Mouse (Mus musculus) neural tube, embryonic 11.5 days (tissue): Measurements from ENCODE around the gene Sf3a3. TPM values are rescaled to one million over a fixed set of nuclear protein-coding genes. Genes with fewer than 3 reads are reported as not detected.

Source experiments
- ATAC-seq: fragments of 200-750 bp; cut with Nextera tagmentation; 2 replicates; pipeline ENCODE4 v1.8.0; 2017; ENCODE audit warnings: moderate number of reproducible peaks, mild to moderate bottlenecking, moderate TSS enrichment, moderate library complexity; ENCODE audit not compliant: insufficient read depth, low FRiP score, low TSS enrichment
- DNase-seq: peaks from one replicate; pipeline ENCODE4 v3.0.0-alpha.2; 2015; ENCODE audit warnings: low spot score
- H3K27ac ChIP-seq: fragments of 300-500 bp; sonication (generic); 2 replicates; pipeline ENCODE4 v1.5.1; 2014; ENCODE audit warnings: low read depth, mild to moderate bottlenecking, low read length
- H3K27me3 ChIP-seq: fragments of 300-500 bp; sonication (generic); 2 replicates; pipeline ENCODE4 v1.6.1; 2014; ENCODE audit warnings: mild to moderate bottlenecking, low read length, mixed read lengths; ENCODE audit not compliant: control insufficient read depth, insufficient read depth
- H3K36me3 ChIP-seq: fragments of 300-500 bp; sonication (generic); 2 replicates; pipeline ENCODE4 v1.6.1; 2014; ENCODE audit warnings: mild to moderate bottlenecking, low read length, moderate library complexity, mixed read lengths; ENCODE audit not compliant: control insufficient read depth, insufficient read depth
- H3K4me1 ChIP-seq: fragments of 300-500 bp; sonication (generic); 2 replicates; pipeline ENCODE4 v1.6.1; 2014; ENCODE audit warnings: low read length, mixed read lengths; ENCODE audit not compliant: control insufficient read depth, insufficient read depth
- H3K4me2 ChIP-seq: fragments of 300-500 bp; sonication (generic); 2 replicates; pipeline ENCODE4 v1.6.1; 2014; ENCODE audit warnings: low read depth, mild to moderate bottlenecking, moderate library complexity
- H3K4me3 ChIP-seq: fragments of 300-500 bp; sonication (generic); 2 replicates; pipeline ENCODE4 v1.5.1; 2014; ENCODE audit warnings: low read depth, low read length
- H3K9ac ChIP-seq: fragments of 300-500 bp; sonication (generic); 2 replicates; pipeline ENCODE4 v1.6.1; 2014; ENCODE audit warnings: mild to moderate bottlenecking, low read length
- H3K9me3 ChIP-seq: fragments of 300-500 bp; sonication (generic); 2 replicates; pipeline ENCODE4 v1.6.1; 2016; ENCODE audit warnings: low read length; ENCODE audit not compliant: control insufficient read depth
- WGBS: fragments of 180-500 bp; shearing (Covaris S2); extraction: QIAGEN DNeasy Blood & Tissue Kit; methylation state at CpG from one replicate; pipeline ENCODE4 v1.1.7; 2014; 5-methylcytosine and 5-hydroxymethylcytosine counted together
- polyA plus RNA-seq: library from polyadenylated mRNA; unstranded; fragments of >200 nt; fragmentation: Nextera tagmentation; extraction: Ambion mirVana; gene quantifications from 2 replicates; pipeline ENCODE4 v1.2.1, GENCODE M21; 2014

The Sf3a3 gene
- 196 TPM in 2 replicates for polyA plus RNA-seq

DNA sequence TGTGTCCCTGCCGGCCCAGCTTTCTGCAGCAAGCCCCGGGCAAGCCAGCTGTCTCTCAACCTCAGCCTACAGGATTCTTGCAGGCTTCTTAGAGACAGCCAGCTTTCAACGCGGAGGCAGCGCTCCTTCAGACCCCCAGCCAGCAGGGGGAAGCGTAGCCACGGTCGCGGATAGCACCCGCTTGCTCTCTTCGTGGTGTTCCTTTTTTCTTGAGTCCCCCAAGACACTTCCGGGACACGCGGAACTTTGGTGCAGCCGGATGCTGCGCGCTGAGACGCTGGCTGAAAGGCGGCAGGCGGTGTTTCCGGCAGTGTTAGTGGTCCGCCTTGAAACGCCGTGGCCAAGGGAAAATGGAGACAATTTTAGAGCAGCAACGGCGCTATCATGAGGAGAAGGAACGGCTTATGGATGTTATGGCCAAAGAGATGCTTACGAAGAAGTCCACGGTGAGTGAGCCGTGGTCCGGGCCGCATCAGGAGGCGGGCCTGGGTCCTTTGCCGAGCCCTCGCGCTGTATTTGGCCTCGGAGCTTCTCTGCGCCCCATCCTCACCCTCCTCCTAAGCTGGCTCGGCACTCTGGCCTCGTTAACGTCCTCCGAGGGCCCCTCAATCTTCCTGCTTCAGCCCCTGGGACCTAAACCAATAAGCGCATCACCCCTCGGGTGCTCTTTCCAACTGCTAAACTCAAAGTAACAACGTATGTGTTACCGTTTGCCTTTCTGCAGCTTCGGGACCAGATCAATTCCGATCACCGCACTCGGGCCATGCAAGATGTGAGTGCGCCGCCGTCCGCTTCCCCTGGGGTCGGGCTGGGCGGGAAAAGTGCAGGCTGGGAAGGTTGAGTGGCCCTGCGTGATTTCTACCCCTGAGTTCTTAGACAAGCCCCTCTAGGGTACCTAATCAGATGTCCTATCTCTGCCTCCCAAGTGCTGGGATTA, at the start of gene Sf3a3:
Sf3a3 (plus strand) TSS at position 232 of the 937 bp plus-strand sequence.
- peak within 1 kb of the TSS; percentile 76 for H3K4me2 ChIP-seq
- H3K9me3 ChIP-seq: no peaks in the 10 kb centered on the region
- ATAC-seq (peak; percentile 86), DNase-seq (peak; percentile 96)
- H3K27me3 ChIP-seq: no peaks in the 10 kb centered on the region
- peak within 1 kb of the TSS; percentile 89 for H3K9ac ChIP-seq
- H3K4me1 ChIP-seq: peaks cover 10% of the 10 kb centered on the region; the same call in 1 of the 2 replicates
- 0 out of 2 replicates have a peak within 1 kb of the TSS, but pooled peaks have one; percentile 29 for H3K27ac ChIP-seq
- H3K36me3 ChIP-seq: peaks cover 7% of the 10 kb centered on the region
- H3K4me3 ChIP-seq: peak within 1 kb of the TSS; percentile 97
- WGBS: under 1% methylated on average over 57 of the region's 57 CpGs

DNA sequence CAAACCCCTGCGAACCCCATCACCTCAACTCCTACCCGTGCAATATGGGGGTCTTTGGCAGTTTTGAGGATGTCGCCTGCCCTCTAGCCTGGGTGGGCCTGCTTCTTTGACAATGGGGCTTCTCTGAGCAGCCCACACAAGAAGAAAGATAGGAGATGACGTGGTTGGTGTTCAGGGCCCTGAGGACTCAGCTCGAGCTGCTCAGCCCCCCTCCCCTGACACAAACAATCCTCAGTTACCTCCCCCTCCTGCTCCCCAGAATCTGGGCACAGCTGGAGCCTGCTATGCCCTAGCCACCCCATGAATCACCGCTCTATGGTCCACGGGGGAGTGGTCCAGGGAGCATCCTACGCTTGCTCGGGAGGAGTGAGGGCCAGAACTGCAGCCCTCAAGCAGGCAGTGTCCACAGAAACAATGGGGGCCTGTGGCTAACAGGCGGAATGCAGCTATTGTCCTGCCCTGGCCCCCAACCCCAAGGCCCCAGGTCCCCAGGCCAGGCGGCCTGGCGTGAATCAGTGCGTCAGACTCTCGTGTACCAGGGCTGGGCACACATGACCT, 47.0 kb upstream of the Sf3a3 start:
- ATAC-seq (peak; percentile 64), DNase-seq (peak; percentile 56)
- Histone ChIP-seq H3K36me3 (no peaks in the 10 kb centered on the region), H3K4me1 (peaks cover 32% of the 10 kb centered on the region), H3K9ac (peak overlapping the region; percentile 32; the same call in 1 of the 2 replicates), H3K9me3 (no peaks in the 10 kb centered on the region), H3K4me3 (no peak overlapping the region), H3K27ac (peak overlapping the region; percentile 90), H3K4me2 (peak overlapping the region; percentile 22; the same call in 1 of the 2 replicates), H3K27me3 (peaks cover 38% of the 10 kb centered on the region)
- WGBS: 14% methylated on average over 14 of the region's 14 CpGs

- Histone ChIP-seq H3K4me3 (no peak overlapping the region; the same call in 1 of the 2 replicates), H3K9ac (peak overlapping the region; percentile 32; the same call in 1 of the 2 replicates), H3K36me3 (no peaks in the 10 kb centered on the region), H3K27ac (peak overlapping the region; percentile 90), H3K9me3 (no peaks in the 10 kb centered on the region), H3K27me3 (peaks cover 36% of the 10 kb centered on the region), H3K4me1 (peaks cover 37% of the 10 kb centered on the region), H3K4me2 (peak overlapping the region; percentile 22; the same call in 1 of the 2 replicates)
- WGBS: 4% methylated on average over 8 of the region's 8 CpGs
- DNase-seq (peak; percentile 72), ATAC-seq (peak; percentile 81)
Measured at GRCm38 (mm10) chr4:124668078-124668477, 46.5 kb upstream of the Sf3a3 start.

- WGBS: 70% methylated on average over 8 of the region's 8 CpGs
- peaks cover 34% of the 10 kb centered on the region for H3K4me1 ChIP-seq
- H3K9ac ChIP-seq: no peak overlapping the region
- H3K27me3 ChIP-seq: peaks cover 33% of the 10 kb centered on the region
- ATAC-seq (no peak), DNase-seq (peak; percentile 11)
- no peak overlapping the region for H3K4me2 ChIP-seq
- H3K36me3 ChIP-seq: no peaks in the 10 kb centered on the region
- H3K9me3 ChIP-seq: no peaks in the 10 kb centered on the region
- no peak overlapping the region for H3K27ac ChIP-seq
- no peak overlapping the region for H3K4me3 ChIP-seq
Measured at GRCm38 (mm10) chr4:124670232-124670631, 44.3 kb upstream of the Sf3a3 start.

DNA sequence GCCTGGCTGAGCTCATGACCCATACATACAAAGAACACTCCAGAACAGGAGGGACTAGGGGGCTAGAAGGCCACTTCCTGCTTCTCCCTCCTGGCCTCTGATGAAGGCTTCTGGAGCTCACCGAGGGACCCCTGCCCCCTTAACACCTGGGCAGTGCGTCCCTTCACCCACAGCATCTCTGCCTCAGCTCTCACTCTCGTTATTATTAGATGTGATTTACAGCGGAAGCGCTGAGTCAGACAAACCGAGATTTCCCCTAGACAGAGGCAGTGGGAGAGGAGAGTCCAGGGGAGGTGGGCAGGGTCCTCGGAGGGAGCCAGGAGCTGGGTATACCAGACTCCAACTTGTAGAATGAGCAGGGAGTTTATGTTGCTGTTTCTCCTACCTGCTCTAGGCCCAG, 43.0 kb upstream of the Sf3a3 start:
- peaks cover 34% of the 10 kb centered on the region for H3K4me1 ChIP-seq
- no peak overlapping the region for H3K4me3 ChIP-seq
- no peak overlapping the region for H3K27ac ChIP-seq
- no peaks in the 10 kb centered on the region for H3K36me3 ChIP-seq
- ATAC-seq (no peak), DNase-seq (peak; percentile 13)
- H3K9ac ChIP-seq: no peak overlapping the region
- peaks cover 29% of the 10 kb centered on the region for H3K27me3 ChIP-seq
- H3K9me3 ChIP-seq: no peaks in the 10 kb centered on the region
- no peak overlapping the region; the same call in 1 of the 2 replicates for H3K4me2 ChIP-seq
- 32% methylated on average over 7 of the region's 7 CpGs for WGBS

DNA sequence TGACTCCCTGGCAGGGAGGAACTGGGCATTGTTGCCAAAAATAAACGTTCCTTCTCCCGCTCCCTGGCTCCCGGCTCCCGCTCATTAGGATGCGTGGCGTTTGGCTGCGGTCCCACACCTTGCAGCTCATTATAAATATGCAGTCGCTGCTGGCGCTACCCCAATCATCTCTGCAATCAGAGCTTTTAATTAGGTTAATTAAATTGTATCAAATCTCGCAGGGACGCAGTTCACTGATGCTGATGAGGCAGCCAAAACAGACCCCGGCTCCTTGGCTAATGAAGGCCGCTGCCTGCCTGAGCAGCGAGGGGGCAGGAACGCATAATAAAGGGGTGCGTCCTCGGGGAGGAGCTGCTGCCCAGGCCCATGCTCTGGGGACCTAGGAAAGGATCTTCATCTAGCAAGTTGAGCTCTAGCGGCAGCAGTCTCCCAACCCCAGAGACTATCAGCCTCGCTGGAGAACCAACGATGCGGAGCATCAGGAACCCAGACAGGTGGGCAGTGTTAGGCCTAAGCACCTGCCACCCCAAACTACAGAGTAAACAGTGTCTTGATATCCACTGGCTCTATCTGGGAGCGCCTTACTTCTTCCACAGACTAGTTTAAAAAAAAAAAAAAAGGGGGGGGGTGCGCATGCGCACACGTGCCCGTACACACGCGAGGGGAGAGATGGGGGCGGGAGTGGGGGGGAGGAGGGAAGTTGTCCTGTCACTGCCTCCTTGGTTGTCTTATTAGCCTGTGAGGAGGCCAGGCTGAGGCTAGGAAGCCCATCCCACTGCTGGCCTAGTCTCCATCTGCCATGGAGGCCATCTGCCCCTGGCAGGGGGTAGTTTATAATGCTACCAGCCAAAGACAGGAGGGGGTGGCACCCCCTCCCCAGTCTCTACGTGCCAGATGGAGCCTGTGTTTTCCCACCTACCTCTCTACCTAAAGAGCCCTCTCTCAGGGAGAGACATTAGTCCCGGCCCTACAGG, 41.9 kb upstream of the Sf3a3 start:
- Histone ChIP-seq H3K4me2 (peak overlapping the region; percentile 37), H3K27me3 (peaks cover 24% of the 10 kb centered on the region), H3K27ac (0 out of 2 replicates have a peak overlapping the region, but pooled peaks have one; percentile 34), H3K9me3 (no peaks in the 10 kb centered on the region), H3K9ac (peak overlapping the region; percentile 29), H3K4me1 (peaks cover 25% of the 10 kb centered on the region), H3K36me3 (no peaks in the 10 kb centered on the region), H3K4me3 (no peak overlapping the region)
- ATAC-seq (peak; percentile 7; the same call in 1 of the 2 replicates), DNase-seq (peak; percentile 53)
- 5% methylated on average over 29 of the region's 31 CpGs for WGBS

DNA sequence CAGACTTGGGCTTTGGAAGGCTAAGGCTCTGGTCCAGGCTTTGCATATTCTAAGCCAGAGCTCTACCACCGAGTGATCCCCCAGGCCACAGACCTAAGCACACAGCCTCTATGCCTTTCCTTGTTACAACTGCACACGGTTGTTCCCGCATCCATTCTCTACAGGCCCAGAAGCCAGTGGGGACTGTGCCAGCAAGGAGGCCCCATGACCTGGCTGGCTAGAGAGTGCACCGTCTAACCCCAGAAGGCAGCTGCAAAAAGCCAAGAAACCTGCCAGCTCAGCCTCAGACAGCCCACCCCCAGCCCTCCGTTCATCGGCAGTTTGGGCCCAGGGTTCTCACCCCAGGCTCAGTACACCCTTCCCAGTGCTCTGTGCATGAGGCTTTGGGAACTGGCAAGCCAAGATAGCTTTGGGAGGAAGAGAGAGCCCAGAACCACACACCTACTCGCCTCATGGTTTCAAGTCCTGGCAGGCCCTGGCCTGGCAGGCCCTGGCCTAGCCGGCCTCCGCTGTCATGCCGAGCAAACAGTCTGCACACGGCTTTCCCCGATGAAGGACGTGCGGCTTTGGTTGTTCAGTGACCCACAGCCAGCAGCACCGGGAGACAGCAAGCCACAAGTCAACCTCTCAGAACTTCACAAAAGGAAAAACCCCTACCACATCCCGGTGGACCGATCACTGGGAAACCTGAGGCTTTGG, 40.1 kb upstream of the Sf3a3 start:
- H3K4me3 ChIP-seq: no peak overlapping the region
- 73% methylated on average over 17 of the region's 17 CpGs for WGBS
- no peak overlapping the region for H3K9ac ChIP-seq
- H3K9me3 ChIP-seq: no peaks in the 10 kb centered on the region
- no peak overlapping the region for H3K4me2 ChIP-seq
- H3K4me1 ChIP-seq: peaks cover 19% of the 10 kb centered on the region
- no peak overlapping the region for H3K27ac ChIP-seq
- ATAC-seq: no peak
- H3K36me3 ChIP-seq: no peaks in the 10 kb centered on the region
- H3K27me3 ChIP-seq: peaks cover 24% of the 10 kb centered on the region
- DNase-seq: no peak
